Mouse (Mus musculus) intestine, embryonic 15.5 days (tissue): Measurements from ENCODE around the gene Epb41l1. TPM values are rescaled to one million over a fixed set of nuclear protein-coding genes. Genes with fewer than 3 reads are reported as not detected.
"Not testable (repeated sequence)": the region's sequence is repeated elsewhere in the genome, so short reads cannot be mapped to it uniquely, and the experiment has no call there.

ENCODE experiments used
- ATAC-seq: fragments of 200-750 bp; cut with Nextera tagmentation; 2 replicates; pipeline ENCODE4 v1.8.0; 2017; ENCODE audit warnings: moderate TSS enrichment, moderate library complexity
- H3K27ac ChIP-seq: fragments of 300-500 bp; sonication (generic); 2 replicates; pipeline ENCODE4 v1.5.1; 2015; ENCODE audit warnings: mild to moderate bottlenecking, inconsistent platforms
- H3K27me3 ChIP-seq: fragments of 300-500 bp; sonication (generic); replicated peaks from 2 replicates; pipeline ENCODE4 v1.6.1; 2015; ENCODE audit warnings: inconsistent platforms
- H3K36me3 ChIP-seq: fragments of 300-500 bp; sonication (generic); 2 replicates; pipeline ENCODE4 v1.6.1; 2015; ENCODE audit warnings: inconsistent platforms
- H3K4me1 ChIP-seq: fragments of 300-500 bp; sonication (generic); replicated peaks from 2 replicates; pipeline ENCODE4 v1.6.1; 2015; ENCODE audit warnings: inconsistent platforms
- H3K4me2 ChIP-seq: fragments of 300-500 bp; sonication (generic); replicated peaks from 2 replicates; pipeline ENCODE4 v1.6.1; 2015; ENCODE audit warnings: mild to moderate bottlenecking, inconsistent platforms
- H3K4me3 ChIP-seq: fragments of 300-500 bp; sonication (generic); replicated peaks from 2 replicates; pipeline ENCODE4 v1.5.1; 2015; ENCODE audit warnings: inconsistent platforms
- H3K9ac ChIP-seq: fragments of 300-500 bp; sonication (generic); 2 replicates; pipeline ENCODE4 v1.6.1; 2015; ENCODE audit warnings: inconsistent platforms
- H3K9me3 ChIP-seq: fragments of 300-500 bp; sonication (generic); 2 replicates; pipeline ENCODE4 v1.6.1; 2016; ENCODE audit warnings: inconsistent platforms
- WGBS: fragments of 180-500 bp; shearing (Covaris S2); methylation state at CpG from one replicate; pipeline ENCODE4 v1.1.7; 2015; 5-methylcytosine and 5-hydroxymethylcytosine counted together
- polyA plus RNA-seq: library from polyadenylated mRNA; unstranded; fragments of >200 nt; fragmentation: Nextera tagmentation; extraction: Ambion mirVana; gene quantifications from 2 replicates; pipeline ENCODE4 v1.2.1, GENCODE M21; 2015

The Epb41l1 gene
- polyA plus RNA-seq, 1 experiment from 2014 or later = 1.9 TPM

DNA sequence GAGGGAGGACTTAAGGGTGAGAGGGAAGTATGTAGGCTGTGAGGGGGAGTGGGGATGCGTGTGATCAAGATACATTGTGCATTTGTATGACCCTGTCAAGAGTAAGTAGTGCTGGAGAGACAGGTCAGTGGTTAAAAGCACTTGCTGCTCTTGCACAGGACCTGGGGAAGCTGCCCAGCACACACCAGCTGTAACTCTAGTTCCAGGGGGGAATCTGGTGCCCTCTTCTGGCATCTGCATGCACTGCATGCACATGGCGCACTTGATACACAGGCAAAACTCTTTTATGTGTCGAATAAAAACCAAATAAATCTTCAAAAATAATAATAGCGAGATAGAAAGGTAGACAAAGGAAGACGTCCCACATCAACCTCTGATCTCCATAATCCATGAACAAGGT, 77.2 kb downstream of the Epb41l1 start:
- no peak overlapping the region for H3K4me2 ChIP-seq
- no peak overlapping the region for H3K4me3 ChIP-seq
- 52% methylated on average over 5 of the region's 5 CpGs for WGBS
- H3K27ac ChIP-seq = no peak overlapping the region
- H3K9me3 ChIP-seq = no peaks in the 10 kb centered on the region
- H3K4me1 ChIP-seq = no peaks in the 10 kb centered on the region
- ATAC-seq = no peak
- no peak overlapping the region for H3K9ac ChIP-seq
- H3K36me3 ChIP-seq = peaks cover 13% of the 10 kb centered on the region; the same call in 1 of the 2 replicates
- no peaks in the 10 kb centered on the region for H3K27me3 ChIP-seq

DNA sequence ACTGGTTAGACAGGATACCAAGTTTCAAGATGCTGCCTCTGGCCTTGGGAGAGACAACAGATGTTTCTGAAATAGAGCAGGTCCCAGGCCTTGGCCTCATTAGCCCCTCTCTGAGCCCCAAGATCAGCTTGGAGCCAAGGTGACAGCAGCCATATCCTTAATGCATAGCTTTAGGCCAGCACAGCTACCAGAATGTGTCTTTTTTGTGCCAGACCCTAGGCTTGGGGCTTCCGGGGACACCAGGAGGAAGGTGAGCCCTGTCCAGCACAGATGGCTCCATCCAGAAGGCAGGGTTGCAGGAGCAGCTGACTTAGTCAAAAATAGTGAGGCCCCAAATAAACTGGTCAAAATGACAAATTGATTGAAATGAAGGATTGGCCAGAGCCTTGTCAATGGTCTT, 80.3 kb downstream of the Epb41l1 start:
- ATAC-seq = no peak
- Histone ChIP-seq H3K27ac (no peak overlapping the region), H3K27me3 (no peaks in the 10 kb centered on the region), H3K9ac (no peak overlapping the region), H3K36me3 (peaks cover 5% of the 10 kb centered on the region; the same call in 1 of the 2 replicates), H3K4me3 (no peak overlapping the region), H3K4me2 (no peak overlapping the region), H3K4me1 (no peaks in the 10 kb centered on the region), H3K9me3 (no peaks in the 10 kb centered on the region)
- WGBS = 89% methylated on average over 1 of the region's 1 CpGs

DNA sequence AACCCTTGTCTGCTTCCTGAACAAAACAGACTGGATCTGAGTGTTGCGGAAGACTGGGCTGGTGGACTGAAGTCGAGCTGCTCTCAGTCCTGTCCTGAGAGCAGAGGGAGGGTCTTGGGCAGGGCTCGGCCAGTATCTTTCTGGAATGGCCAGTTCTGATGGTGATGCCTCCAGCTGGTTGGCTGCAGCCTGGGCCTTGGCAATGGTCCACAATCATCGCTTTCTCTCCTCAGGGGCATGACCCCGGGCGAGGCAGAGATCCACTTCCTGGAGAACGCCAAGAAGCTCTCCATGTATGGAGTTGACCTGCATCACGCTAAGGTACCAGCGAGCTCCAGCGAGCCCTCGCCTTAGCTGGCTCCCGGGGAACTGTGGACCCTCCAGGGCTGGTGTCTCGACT, 84.8 kb downstream of the Epb41l1 start:
- 85% methylated on average over 13 of the region's 13 CpGs for WGBS
- no peak overlapping the region for H3K4me2 ChIP-seq
- H3K9me3 ChIP-seq = no peaks in the 10 kb centered on the region
- peaks cover 17% of the 10 kb centered on the region; the same call in 1 of the 2 replicates for H3K36me3 ChIP-seq
- no peak for ATAC-seq
- H3K27me3 ChIP-seq = no peaks in the 10 kb centered on the region
- H3K27ac ChIP-seq = no peak overlapping the region
- H3K9ac ChIP-seq = no peak overlapping the region
- no peak overlapping the region for H3K4me3 ChIP-seq
- no peaks in the 10 kb centered on the region for H3K4me1 ChIP-seq

DNA sequence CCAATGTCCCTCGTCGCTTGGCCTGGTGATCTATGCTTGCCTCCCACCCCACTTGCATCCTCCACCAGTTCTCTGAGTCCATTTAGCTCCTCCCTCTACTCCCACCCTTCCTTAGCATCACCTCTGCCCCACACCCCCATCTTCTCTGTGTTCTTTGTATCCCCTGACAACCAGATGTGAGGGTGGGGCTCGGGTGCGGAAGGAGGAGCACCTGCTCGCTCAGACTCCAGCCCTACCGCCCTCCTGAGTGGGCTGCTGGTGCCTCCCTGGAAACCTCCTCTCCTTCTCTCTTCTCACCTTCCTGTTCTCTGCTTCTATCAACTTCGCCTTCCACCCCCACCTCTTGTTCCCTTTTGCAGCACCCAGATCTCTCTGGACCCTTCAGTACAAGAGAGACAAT, 91.3 kb downstream of the Epb41l1 start:
- Histone ChIP-seq H3K4me3 (no peak overlapping the region), H3K27ac (no peak overlapping the region), H3K9me3 (no peaks in the 10 kb centered on the region), H3K4me2 (no peak overlapping the region), H3K9ac (no peak overlapping the region), H3K4me1 (no peaks in the 10 kb centered on the region), H3K36me3 (peaks cover 7% of the 10 kb centered on the region; the same call in 1 of the 2 replicates), H3K27me3 (no peaks in the 10 kb centered on the region)
- ATAC-seq = no peak
- WGBS = 77% methylated on average over 7 of the region's 7 CpGs

DNA sequence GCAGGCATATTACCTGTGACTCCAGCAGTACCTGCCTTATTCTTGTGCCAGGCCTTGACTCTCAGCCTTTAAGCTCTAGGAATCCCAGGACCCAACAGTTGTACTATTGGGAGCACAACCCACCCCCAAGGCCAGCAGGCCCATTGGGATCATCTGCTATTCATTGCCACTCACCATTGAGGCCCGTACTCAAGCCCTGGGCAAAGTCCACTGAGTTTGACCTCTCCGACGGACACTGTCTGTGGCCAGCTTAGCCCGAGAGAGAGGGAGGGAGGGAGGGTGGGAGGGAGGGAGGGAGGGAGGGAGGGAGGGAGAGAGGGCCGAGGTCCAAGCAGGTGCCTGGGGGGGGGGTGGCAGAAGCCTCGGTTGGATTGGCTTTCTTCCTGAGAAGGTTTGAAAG, 91.9 kb downstream of the Epb41l1 start:
- no peaks in the 10 kb centered on the region for H3K27me3 ChIP-seq
- WGBS = 61% methylated on average over 6 of the region's 6 CpGs
- H3K4me3 ChIP-seq = no peak overlapping the region
- no peaks in the 10 kb centered on the region for H3K9me3 ChIP-seq
- H3K36me3 ChIP-seq = peaks cover 2% of the 10 kb centered on the region; the same call in 1 of the 2 replicates
- H3K4me2 ChIP-seq = no peak overlapping the region
- no peaks in the 10 kb centered on the region for H3K4me1 ChIP-seq
- H3K27ac ChIP-seq = no peak overlapping the region
- no peak for ATAC-seq
- H3K9ac ChIP-seq = no peak overlapping the region

DNA sequence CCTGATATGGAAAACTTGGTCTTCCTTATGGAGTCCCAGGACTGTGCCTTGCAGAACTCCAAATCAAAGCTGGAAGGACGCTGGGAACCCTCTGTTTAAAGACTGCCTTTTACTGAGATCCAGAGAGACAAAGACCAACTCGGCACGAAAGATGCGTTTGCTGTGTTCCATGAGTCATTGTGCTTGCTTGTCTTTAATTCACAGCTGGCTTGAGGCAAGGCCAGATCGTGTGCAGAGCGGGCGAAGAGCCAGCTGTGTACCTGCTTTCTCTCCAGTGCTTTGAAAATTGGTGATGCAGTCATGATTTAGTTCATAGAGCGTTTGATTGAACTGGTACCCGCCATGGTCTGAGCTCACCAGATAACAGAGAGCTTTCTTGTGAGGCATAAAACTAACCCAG, 94.4 kb downstream of the Epb41l1 start:
- ATAC-seq = no peak
- no peaks in the 10 kb centered on the region for H3K4me1 ChIP-seq
- 85% methylated on average over 9 of the region's 9 CpGs for WGBS
- no peaks in the 10 kb centered on the region for H3K36me3 ChIP-seq
- no peaks in the 10 kb centered on the region for H3K9me3 ChIP-seq
- H3K27me3 ChIP-seq = no peaks in the 10 kb centered on the region
- no peak overlapping the region for H3K4me3 ChIP-seq
- H3K9ac ChIP-seq = no peak overlapping the region
- no peak overlapping the region for H3K27ac ChIP-seq
- H3K4me2 ChIP-seq = no peak overlapping the region

DNA sequence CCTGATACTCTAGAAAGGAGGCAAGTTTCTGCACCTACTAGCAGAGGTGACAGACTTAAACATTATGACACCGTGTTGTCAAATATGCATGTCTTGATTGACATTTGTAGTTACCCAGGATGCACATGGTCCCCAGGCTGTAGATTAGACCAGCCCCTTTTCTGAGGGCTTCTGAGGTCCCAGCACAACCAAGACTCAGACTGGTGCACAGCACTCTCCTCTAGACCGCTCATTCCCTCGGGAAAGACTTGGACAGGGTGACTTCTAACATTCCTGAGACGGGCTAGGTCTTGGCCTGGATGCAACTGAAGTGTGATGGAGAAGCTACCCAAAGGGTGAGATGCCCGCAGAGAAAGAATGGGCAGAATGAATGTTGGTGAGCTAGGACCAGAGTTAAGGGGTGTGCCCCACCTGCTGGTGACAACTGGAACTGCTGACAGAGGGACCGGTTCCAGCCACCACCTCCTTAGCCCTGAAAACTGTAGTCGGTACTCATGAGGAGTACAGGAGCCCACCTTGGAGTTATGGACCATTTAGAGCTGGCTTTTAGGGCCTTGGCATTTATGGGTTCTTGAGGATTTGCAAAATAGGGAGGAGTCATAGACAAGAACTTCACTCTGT, 95.0 kb downstream of the Epb41l1 start:
- Histone ChIP-seq H3K4me3 (no peak overlapping the region), H3K4me1 (no peaks in the 10 kb centered on the region), H3K9me3 (no peaks in the 10 kb centered on the region), H3K36me3 (no peaks in the 10 kb centered on the region), H3K27me3 (no peaks in the 10 kb centered on the region), H3K4me2 (no peak overlapping the region), H3K9ac (no peak overlapping the region), H3K27ac (no peak overlapping the region)
- no peak for ATAC-seq
- WGBS = 31% methylated on average over 7 of the region's 7 CpGs

DNA sequence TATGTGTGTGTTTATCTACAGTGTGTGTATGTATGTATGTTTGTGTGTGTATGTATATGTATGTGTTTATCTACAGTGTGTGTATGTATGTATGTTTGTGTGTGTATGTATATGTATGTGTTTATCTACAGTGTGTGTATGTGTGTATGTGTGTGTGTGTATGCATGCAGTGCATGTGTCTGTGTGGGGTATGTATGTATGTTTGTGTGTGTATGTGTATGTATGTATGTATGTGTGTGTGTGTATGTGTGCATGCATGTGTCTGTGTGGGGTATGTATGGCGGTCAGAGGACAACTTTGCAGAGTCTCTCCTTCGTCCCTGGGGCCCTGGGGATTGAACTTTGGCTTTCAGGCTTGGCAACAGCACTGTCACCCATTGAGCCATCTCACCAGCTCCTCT, 96.0 kb downstream of the Epb41l1 start:
- H3K27ac ChIP-seq = not testable (repeated sequence)

DNA sequence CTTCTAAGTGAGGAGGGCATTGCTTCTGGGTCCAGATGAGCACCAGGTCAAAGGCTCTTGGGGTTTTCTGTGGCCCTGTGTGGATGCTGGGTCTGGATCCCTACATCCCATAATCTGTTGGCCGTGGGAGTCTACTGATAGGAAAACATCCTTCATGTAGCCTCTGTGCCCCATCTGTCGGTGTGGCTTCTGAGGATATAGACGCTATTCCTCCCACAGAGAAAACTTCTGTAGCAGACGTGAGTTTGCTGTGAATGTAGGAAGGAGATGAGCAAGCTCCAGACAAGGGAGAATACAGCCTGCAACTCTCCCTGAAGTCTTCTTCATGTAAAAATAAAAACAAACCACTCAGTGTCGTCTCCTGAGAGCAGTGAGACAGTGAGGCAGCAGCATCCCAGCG, 97.6 kb downstream of the Epb41l1 start:
- ATAC-seq = no peak
- H3K36me3 ChIP-seq = no peaks in the 10 kb centered on the region; the same call in 1 of the 2 replicates
- WGBS = 83% methylated on average over 6 of the region's 6 CpGs

More for the DNA sequence above, 96.0 kb downstream of the Epb41l1 start:
- H3K4me3 ChIP-seq, H3K36me3 ChIP-seq, H3K9ac ChIP-seq, H3K4me1 ChIP-seq, H3K9me3 ChIP-seq, H3K27me3 ChIP-seq, H3K4me2 ChIP-seq: not testable (repeated sequence)
- 66% methylated on average over 2 of the region's 2 CpGs for WGBS
- ATAC-seq = peak; percentile 78

DNA sequence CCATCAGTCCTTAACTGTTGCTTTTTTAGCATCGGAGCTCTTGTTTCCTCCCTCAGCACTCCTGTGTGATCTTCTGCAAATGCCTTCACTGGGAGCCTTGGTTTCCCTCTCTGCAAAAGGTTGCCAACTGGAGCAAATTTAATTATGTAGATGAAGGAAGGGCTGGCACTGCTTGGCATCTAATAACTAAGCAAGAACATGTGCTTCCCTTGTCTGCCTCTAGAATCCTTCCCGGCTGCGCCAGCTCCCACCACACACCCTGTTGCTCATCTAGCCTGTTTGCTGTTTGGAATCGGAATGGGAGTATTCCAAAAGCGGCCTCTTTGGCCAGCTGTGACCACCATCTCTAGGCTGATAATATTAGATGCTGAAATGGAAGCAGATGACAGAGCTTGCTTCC, 98.9 kb downstream of the Epb41l1 start:
- no peak for ATAC-seq
- WGBS = 89% methylated on average over 5 of the region's 5 CpGs
- Histone ChIP-seq H3K36me3 (no peaks in the 10 kb centered on the region; the same call in 1 of the 2 replicates), H3K9ac (no peak overlapping the region), H3K4me1 (no peaks in the 10 kb centered on the region), H3K27me3 (no peaks in the 10 kb centered on the region), H3K9me3 (no peaks in the 10 kb centered on the region), H3K4me3 (no peak overlapping the region), H3K4me2 (no peak overlapping the region), H3K27ac (no peak overlapping the region)

More for the DNA sequence above, 97.6 kb downstream of the Epb41l1 start:
- H3K27me3 ChIP-seq = no peaks in the 10 kb centered on the region
- no peak overlapping the region for H3K27ac ChIP-seq
- H3K4me1 ChIP-seq = no peaks in the 10 kb centered on the region
- no peak overlapping the region for H3K4me3 ChIP-seq
- no peaks in the 10 kb centered on the region for H3K9me3 ChIP-seq
- H3K4me2 ChIP-seq = no peak overlapping the region
- no peak overlapping the region for H3K9ac ChIP-seq

DNA sequence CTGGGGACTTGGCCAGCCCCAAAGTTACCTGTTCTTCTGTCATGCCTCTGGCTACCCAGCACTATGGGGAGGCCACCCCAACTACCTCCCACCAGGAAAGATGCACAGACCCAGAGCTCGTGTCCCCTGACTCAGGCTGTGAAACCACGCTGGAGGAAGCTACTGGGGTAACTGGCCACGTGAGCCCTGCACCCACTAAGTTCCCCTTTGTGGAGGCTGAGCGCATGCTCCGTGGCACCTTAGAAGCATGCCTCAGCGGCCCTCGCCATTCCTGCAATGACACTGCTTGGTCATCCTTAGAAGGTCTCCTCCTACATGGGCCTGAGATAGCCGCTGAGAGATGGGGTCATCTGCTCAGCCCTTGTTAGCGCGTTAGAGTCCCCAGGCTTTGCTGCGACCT, 102.3 kb downstream of the Epb41l1 start:
- Histone ChIP-seq H3K4me2 (no peak overlapping the region), H3K9ac (no peak overlapping the region), H3K36me3 (no peaks in the 10 kb centered on the region; the same call in 1 of the 2 replicates), H3K27ac (no peak overlapping the region), H3K9me3 (no peaks in the 10 kb centered on the region), H3K4me3 (no peak overlapping the region), H3K4me1 (no peaks in the 10 kb centered on the region), H3K27me3 (no peaks in the 10 kb centered on the region)
- no peak for ATAC-seq
- WGBS = 89% methylated on average over 11 of the region's 11 CpGs

DNA sequence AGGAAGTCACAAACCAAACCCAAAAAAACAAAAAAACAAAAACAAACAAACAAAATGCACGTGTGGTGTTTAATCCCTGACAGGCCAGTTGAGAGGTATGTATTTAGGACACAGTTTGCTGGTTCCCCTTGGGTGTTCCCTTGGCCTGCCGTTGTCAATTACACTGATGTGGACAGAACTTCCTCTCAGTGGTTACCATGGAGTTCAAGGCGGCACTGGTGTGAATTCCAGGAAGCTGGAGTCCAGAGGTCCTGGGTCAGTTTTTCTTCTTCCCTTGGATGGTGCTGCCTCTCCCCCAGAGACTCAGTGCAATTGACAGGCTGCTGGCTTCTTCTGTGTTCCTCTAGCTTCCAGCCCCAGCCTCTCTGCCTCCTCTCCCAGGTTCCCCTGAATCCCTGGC, 103.4 kb downstream of the Epb41l1 start:
- no peak overlapping the region for H3K4me3 ChIP-seq
- 52% methylated on average over 3 of the region's 3 CpGs for WGBS
- no peaks in the 10 kb centered on the region for H3K27me3 ChIP-seq
- H3K36me3 ChIP-seq = no peaks in the 10 kb centered on the region; the same call in 1 of the 2 replicates
- H3K27ac ChIP-seq = no peak overlapping the region
- H3K9ac ChIP-seq = no peak overlapping the region
- ATAC-seq = no peak
- H3K4me2 ChIP-seq = no peak overlapping the region
- H3K9me3 ChIP-seq = no peaks in the 10 kb centered on the region
- H3K4me1 ChIP-seq = no peaks in the 10 kb centered on the region

DNA sequence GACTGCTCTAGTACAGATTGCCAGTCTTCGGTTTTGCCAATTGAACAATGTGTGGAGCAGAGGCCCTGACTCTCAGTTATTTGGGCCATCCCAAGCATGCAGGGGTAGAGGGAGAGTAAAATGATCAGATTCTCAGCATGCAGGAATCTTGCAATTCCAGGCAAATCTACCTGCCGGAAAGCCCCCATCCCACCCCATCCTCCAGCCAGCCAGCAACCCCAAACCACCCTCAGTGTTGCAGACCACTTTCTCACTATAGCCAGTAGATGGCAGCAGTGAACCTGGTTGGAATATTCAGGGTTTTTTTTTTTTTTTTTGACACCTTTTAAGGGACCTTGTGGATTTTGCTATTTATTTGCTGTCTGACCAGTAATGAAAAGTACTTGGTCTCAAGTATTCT, 109.0 kb downstream of the Epb41l1 start:
- Histone ChIP-seq H3K4me3 (no peak overlapping the region), H3K9me3 (no peaks in the 10 kb centered on the region), H3K27ac (no peak overlapping the region), H3K4me1 (no peaks in the 10 kb centered on the region), H3K9ac (no peak overlapping the region), H3K27me3 (no peaks in the 10 kb centered on the region), H3K4me2 (no peak overlapping the region), H3K36me3 (no peaks in the 10 kb centered on the region)
- WGBS = 58% methylated on average over 2 of the region's 2 CpGs
- no peak for ATAC-seq
